In the genomic region with DNA sequence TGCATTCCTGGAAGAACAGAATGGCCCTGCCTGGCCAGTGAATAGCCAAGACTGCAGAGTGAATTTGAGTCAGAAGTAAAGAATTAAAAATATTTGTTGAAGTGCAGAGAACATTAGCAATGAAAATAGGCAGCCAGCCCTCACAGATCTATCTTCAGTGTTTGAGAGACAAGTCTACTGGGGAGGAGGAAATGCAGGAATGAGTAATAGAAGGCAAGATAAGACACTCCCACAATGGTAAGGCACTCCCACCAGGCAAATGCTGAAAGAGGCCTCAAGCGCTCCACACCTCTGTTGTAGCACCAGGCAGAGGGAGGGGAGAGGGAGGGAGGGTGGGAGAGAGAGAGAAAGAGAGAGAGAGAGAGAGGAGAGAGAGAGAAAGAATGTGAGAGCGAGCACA, we compare ENCODE assay signal across 16 mouse cellular contexts. TPM values are rescaled to one million over a fixed set of nuclear protein-coding genes. Genes with fewer than 3 reads are reported as not detected.
A peak's percentile ranks its signal among the peaks of the same experiment; 100 is the strongest.
DNase-seq lines count a peak whose midpoint lies in the region; ATAC-seq and TF ChIP-seq lines count a peak whose summit lies in the region.
"Had no signal": no experiment of that assay in that cellular context is flagged by ENCODE, and none has a peak within 500 bp of the region (broad histone marks: within the 10 kb centered on the region; RNA-seq: fewer than 3 reads in every experiment).

No protein-coding gene starts in this region.

- H3K4me3 ChIP-seq in heart, embryonic 11.5 days (ENCODE audit: low read depth, low read length): no peak overlapping the region
- H3K4me3 ChIP-seq in liver, embryonic 12.5 days: no peak overlapping the region
- H3K4me3 ChIP-seq in stomach, postnatal 0 days (ENCODE audit: low read depth, low read length): no peak overlapping the region
- H3K4me3 ChIP-seq: heart, embryonic 15.5 days; hindbrain, embryonic 10.5 days; limb, embryonic 15.5 days; neural tube, embryonic 15.5 days had no signal

- no peak overlapping the region for H3K27ac ChIP-seq in heart, embryonic 11.5 days (ENCODE audit: low read depth, low read length)
- peak overlapping the region; percentile 22; the same call in 1 of the 2 replicates for H3K27ac ChIP-seq in liver, embryonic 12.5 days
- H3K27ac ChIP-seq in stomach, postnatal 0 days (replicated peaks): no peak overlapping the region
- H3K27ac ChIP-seq: heart, embryonic 15.5 days; hindbrain, embryonic 10.5 days; limb, embryonic 15.5 days; neural tube, embryonic 15.5 days had no signal

- no peaks in the 10 kb centered on the region for H3K36me3 ChIP-seq in heart, embryonic 11.5 days (ENCODE audit: control insufficient read depth, insufficient read depth, low read length)
- H3K36me3 ChIP-seq in liver, embryonic 12.5 days: peaks cover 8% of the 10 kb centered on the region; the same call in 1 of the 2 replicates
- 0 out of 2 replicates have a peak, but pooled peaks cover 3% of the 10 kb centered on the region for H3K36me3 ChIP-seq in stomach, postnatal 0 days (ENCODE audit: control insufficient read depth, insufficient read depth, low read length)

- TF ChIP-seq EP300 in stomach, postnatal 0 days (optimal IDR thresholded peaks at IDR 0.05): no peak

- no peaks in the 10 kb centered on the region for H3K27me3 ChIP-seq in heart, embryonic 11.5 days (ENCODE audit: control insufficient read depth, insufficient read depth, low read length)
- H3K27me3 ChIP-seq in liver, embryonic 12.5 days (replicated peaks): no peaks in the 10 kb centered on the region
- no peaks in the 10 kb centered on the region for H3K27me3 ChIP-seq in stomach, postnatal 0 days (ENCODE audit: control insufficient read depth, insufficient read depth, low read length)
- H3K27me3 ChIP-seq: heart, embryonic 15.5 days; limb, embryonic 15.5 days; neural tube, embryonic 15.5 days had no signal

- peaks cover 5% of the 10 kb centered on the region; the same call in 1 of the 2 replicates for H3K4me1 ChIP-seq in heart, embryonic 11.5 days (ENCODE audit: control insufficient read depth, insufficient read depth, low read length)
- peaks cover 14% of the 10 kb centered on the region for H3K4me1 ChIP-seq in liver, embryonic 12.5 days
- no peaks in the 10 kb centered on the region; the same call in 1 of the 2 replicates for H3K4me1 ChIP-seq in stomach, postnatal 0 days (replicated peaks; ENCODE audit: control insufficient read depth, insufficient read depth)
- H3K4me1 ChIP-seq: hindbrain, embryonic 10.5 days; limb, embryonic 15.5 days; neural tube, embryonic 15.5 days had no signal

- no peak overlapping the region for H3K4me2 ChIP-seq in heart, embryonic 11.5 days
- H3K4me2 ChIP-seq in liver, embryonic 12.5 days: peak overlapping the region; percentile 11; the same call in 1 of the 2 replicates
- H3K4me2 ChIP-seq in stomach, postnatal 0 days (replicated peaks; ENCODE audit: low read depth): no peak overlapping the region
- H3K4me2 ChIP-seq: heart, embryonic 15.5 days; limb, embryonic 15.5 days; neural tube, embryonic 15.5 days had no signal

- H3K9me3 ChIP-seq in heart, embryonic 11.5 days (replicated peaks; ENCODE audit: control insufficient read depth, low read length): no peaks in the 10 kb centered on the region
- H3K9me3 ChIP-seq in liver, embryonic 12.5 days (replicated peaks): no peaks in the 10 kb centered on the region
- H3K9me3 ChIP-seq in stomach, postnatal 0 days (ENCODE audit: control insufficient read depth, low read length): no peaks in the 10 kb centered on the region
- H3K9me3 ChIP-seq: heart, embryonic 15.5 days; hindbrain, embryonic 10.5 days; limb, embryonic 15.5 days; neural tube, embryonic 15.5 days had no signal

- ATAC-seq in heart, embryonic 11.5 days (replicated peaks; ENCODE audit: insufficient number of reproducible peaks, low FRiP score, low TSS enrichment): no peak; the same call in 1 of the 2 replicates
- ATAC-seq in liver, embryonic 12.5 days: peak; percentile 75; the same call in 1 of the 2 replicates
- peak; percentile 90 for ATAC-seq in stomach, postnatal 0 days (ENCODE audit: low FRiP score, low TSS enrichment)

- WGBS in heart, embryonic 11.5 days (ENCODE audit: insufficient replicate concordance): 54% methylated on average over 2 of the region's 2 CpGs
- WGBS in liver, embryonic 12.5 days (ENCODE audit: insufficient replicate concordance): 57% methylated on average over 2 of the region's 2 CpGs
- WGBS in stomach, postnatal 0 days: 51% methylated on average over 2 of the region's 2 CpGs

- no peak for TF ChIP-seq CTCF in stomach, postnatal 0 days (IDR thresholded peaks at IDR 0.05; ENCODE audit: low read depth)

- H3K9ac ChIP-seq in heart, embryonic 11.5 days (ENCODE audit: low read depth, low read length): no peak overlapping the region
- no peak overlapping the region for H3K9ac ChIP-seq in liver, embryonic 12.5 days
- no peak overlapping the region for H3K9ac ChIP-seq in stomach, postnatal 0 days (ENCODE audit: low read length)
- H3K9ac ChIP-seq: heart, embryonic 15.5 days; limb, embryonic 15.5 days; neural tube, embryonic 15.5 days had no signal

- peak; percentile 85 for DNase-seq in heart, adult 11 months
- DNase-seq in urinary bladder, postnatal 14 days (ENCODE audit: low spot score): peak; percentile 9
- DNase-seq in urinary bladder, adult 18-20 months (ENCODE audit: low spot score in 2 of 2): no peak
- peak; percentile 53 for DNase-seq in stomach, postnatal 0 days (ENCODE audit: low spot score)
- DNase-seq in frontal cortex, postnatal 25 days (ENCODE audit: low spot score in 2 of 2): no peak
- no peak for DNase-seq in gastrocnemius, postnatal 4 days (ENCODE audit: low spot score in 2 of 2)
- DNase-seq: adrenal gland, postnatal 10 days; kidney, postnatal 10 days; layer of hippocampus, adult 9-11 months; thymus, postnatal 36 days had no signal

RNA-seq across cellular contexts. Expression of a gene that starts 22.1 kb away (rescaled TPM):
- 1.4 and 2.2 TPM in 2 replicates for polyA plus RNA-seq in heart, embryonic 11.5 days (2014; fragmentation: Nextera tagmentation; extraction: Ambion mirVana)
- polyA plus RNA-seq in liver, embryonic 12.5 days (2016; fragmentation: Nextera tagmentation; extraction: Ambion mirVana): 3.6 and 4.1 TPM in 2 replicates
- polyA plus RNA-seq in stomach, postnatal 0 days (2015; fragmentation: Nextera tagmentation; extraction: Ambion mirVana): 3.7 and 3.8 TPM in 2 replicates
- total RNA-seq in gastrocnemius, postnatal 4 days (2021): 1 to 10 TPM; 4.2 to 5.0 TPM

RNA-seq across cellular contexts. Expression of a gene that starts 25.2 kb away (rescaled TPM):
- 6.1 and 6.8 TPM in 2 replicates for polyA plus RNA-seq in heart, embryonic 11.5 days (2014; fragmentation: Nextera tagmentation; extraction: Ambion mirVana)
- polyA plus RNA-seq in liver, embryonic 12.5 days (2016; fragmentation: Nextera tagmentation; extraction: Ambion mirVana): 1.6 and 2.3 TPM in 2 replicates
- polyA plus RNA-seq in stomach, postnatal 0 days (2015; fragmentation: Nextera tagmentation; extraction: Ambion mirVana): 3.9 and 4.0 TPM in 2 replicates
- 10 to 100 TPM; 21.9 to 27.4 TPM for total RNA-seq in gastrocnemius, postnatal 4 days (2021)

Comparison
In these comparisons a context has a peak if more than half of its experiments do, and no peak if none do; other contexts are left out.
1. DNase-seq: peak in heart, adult 11 months (single experiment), urinary bladder, postnatal 14 days (single experiment) and stomach, postnatal 0 days (single experiment); none in urinary bladder, adult 18-20 months (0 of 2), frontal cortex, postnatal 25 days (0 of 2) and gastrocnemius, postnatal 4 days (0 of 2).